Mouse (Mus musculus) testis, adult 2 months (tissue): ENCODE data around the gene Cyp1b1.

Source experiments
- CTCF ChIP-seq: fragments of 200-500 bp; IDR thresholded peaks from 2 replicates; pipeline ENCODE4 v1.5.1; 2012; ENCODE audit warnings: low read depth, mild to moderate bottlenecking, inconsistent platforms, low read length, moderate library complexity; ENCODE audit not compliant: control insufficient read depth, insufficient read depth, insufficient replicate concordance
- POLR2A ChIP-seq: fragments of 200-500 bp; IDR thresholded peaks from 2 replicates; pipeline ENCODE4 v1.6.1; 2012; ENCODE audit warnings: low read depth, mild to moderate bottlenecking, inconsistent platforms, low read length, moderate library complexity; ENCODE audit not compliant: control insufficient read depth

DNA sequence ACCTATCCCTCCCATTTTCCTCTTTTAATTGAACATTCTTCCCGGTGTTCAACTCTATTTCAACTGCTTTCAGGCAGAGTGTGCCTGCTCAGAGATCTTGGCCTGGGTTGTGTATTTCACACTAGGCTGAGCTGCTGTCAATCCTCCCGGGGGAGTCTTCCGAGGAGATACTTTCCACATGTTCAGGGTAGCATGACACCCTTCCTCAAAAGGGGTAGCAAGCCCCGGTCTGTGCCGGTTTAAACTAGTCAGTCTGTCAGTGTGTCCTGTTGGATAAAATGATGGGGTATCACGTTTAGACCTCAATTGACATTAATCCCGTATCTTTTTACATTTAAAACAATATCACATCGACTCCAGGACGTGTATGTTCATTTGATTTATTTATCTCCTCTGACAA lies 57.1 kb downstream of the Cyp1b1 start:
- no peak for TF ChIP-seq POLR2A
- no peak for TF ChIP-seq CTCF
